Mouse (Mus musculus) erythroblast, embryonic 14.5 days (primary cell): ENCODE data around the gene Egln3.

Experiments used
- GATA1 ChIP-seq: IDR thresholded peaks from 2 replicates; pipeline ENCODE4 v1.6.1; 2012; ENCODE audit warnings: low read length, inconsistent platforms, mixed read lengths
- TAL1 ChIP-seq: IDR thresholded peaks from 3 replicates; pipeline ENCODE4 v1.6.1; 2012; ENCODE audit warnings: low read length, inconsistent platforms, mixed read lengths

DNA sequence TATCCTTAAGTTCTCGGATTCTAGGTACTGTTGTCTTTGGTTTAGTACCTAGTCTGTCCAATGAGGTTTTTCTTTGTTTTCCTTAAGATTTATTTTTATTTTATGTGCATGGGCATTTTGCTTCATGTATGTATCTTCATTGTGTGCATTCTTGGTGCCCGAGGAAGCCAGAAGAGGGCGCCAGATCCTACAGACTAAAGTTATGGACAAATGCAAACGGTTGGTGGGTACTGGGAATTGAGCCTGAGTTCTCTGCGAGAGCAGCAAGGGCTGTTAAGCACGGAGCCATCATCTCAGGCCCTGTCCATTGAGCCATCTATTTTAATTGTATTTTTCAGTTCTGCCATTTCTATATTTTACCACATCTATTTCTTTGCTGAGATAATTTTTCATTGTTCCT is 35.9 kb downstream of the Egln3 start:
- TF ChIP-seq TAL1 (no peak), GATA1 (no peak)
